Mouse (Mus musculus) layer of hippocampus, postnatal 36 days (tissue): ENCODE results near the gene Mest. TPM values are rescaled to one million over a fixed set of nuclear protein-coding genes. Genes with fewer than 3 reads are reported as not detected.
A peak's percentile ranks its signal among the peaks of the same experiment; 100 is the strongest.

ENCODE experiments used
- DNase-seq, 2 experiments: peaks; one replicate each; pipeline ENCODE4 v3.0.0; 2022
- total RNA-seq, 2 experiments: library from RNA; stranded (reverse); gene quantifications; 2 replicates each; pipeline ENCODE4 v1.2.3; 2021

Gene Mest
- total RNA-seq: 10 to 100 TPM; 48.4 to 52.7 TPM

- DNase-seq: no peak
These were observed at the start of gene Mest for GRCm38 (mm10) chr6:30723331-30723730. Mest (plus strand) TSS chr6:30723547.

DNA sequence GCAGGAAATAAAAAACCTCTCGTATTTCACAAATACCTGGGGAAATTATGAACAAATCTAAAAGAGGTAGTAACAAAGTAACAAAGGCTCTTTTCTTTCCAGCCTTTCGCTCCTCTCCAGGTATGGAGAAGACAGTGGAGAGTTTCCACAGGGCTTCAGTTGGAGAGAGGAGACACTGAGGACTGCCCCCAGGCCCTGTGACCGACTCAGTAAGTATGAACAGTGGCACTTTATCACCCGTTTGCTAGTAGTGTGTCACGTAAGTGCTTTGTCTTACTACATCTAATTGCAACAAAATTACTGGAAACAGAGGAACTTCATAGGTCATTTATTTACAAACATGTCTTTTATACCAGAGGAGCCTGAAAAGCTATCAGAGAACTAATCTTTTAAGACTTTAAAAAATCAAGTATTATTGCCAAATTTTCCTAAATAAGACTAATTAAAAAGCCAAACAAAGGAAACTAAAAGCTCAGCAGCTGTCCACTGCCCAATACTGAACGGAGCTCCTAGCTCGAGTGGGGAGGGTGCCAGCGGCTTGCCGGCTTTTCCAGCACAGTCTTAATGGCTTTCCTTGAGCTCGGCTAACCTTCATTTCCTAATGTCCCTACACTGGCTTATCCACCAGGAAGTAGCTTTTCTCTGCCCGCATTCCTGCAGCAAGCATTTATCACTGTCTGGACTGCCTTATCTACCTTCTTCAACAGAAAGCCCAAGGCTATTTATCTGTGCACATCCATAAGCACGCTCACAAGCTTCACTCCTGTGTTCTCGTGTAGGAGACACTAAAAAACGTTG is 49.4 kb upstream of the Mest start:
- no peak for DNase-seq

DNA sequence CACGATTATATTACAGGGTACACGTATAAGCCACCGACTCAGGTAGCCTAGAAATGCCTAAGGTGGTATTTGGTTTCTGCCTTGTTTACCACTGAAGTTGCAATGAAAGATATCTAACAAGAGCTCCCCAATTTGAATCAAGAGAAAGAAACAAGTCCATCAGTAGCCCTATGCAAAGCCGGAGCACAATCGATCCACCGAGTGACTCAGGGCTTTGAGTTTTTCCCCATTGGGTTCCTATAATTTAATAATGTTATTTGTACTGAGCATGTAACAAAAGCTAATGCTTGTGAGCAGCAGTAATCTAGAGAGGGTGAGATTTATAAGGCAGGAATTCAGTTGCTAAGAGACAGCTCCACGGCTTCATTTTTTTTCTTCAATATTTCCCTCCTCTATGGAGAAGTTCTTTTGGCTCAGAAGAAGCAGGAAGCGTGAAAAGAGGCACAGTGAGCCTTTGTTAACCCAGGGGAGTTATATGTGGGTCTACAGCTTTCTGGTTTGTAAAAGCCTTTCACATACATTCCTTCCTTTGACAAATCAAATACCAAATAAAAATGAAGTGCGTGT is 48.5 kb upstream of the Mest start:
- DNase-seq: peak in 1 of 2 experiments; percentile 27

- peak in 1 of 2 experiments; percentile 34 for DNase-seq
These were observed 48.0 kb upstream of the Mest start for GRCm38 (mm10) chr6:30675281-30675771.

DNA sequence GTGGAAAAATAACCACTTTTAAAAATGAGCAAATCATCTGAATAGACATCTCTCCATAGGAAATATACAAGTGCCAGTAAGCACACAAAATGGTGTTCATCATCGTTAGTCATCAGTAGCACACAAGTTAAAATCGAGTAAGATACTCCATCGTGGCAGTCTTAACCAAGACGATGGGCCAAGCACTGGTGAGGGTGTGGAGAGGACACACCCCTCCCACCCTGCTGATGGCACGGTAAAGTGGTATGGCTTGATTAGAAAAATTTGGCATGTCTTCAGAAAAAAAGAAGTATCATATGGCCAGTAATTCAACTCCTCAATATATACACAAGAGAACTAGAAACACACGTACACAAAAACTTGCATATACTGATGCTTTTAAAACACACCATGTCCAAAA is 46.8 kb upstream of the Mest start:
- DNase-seq: no peak

DNA sequence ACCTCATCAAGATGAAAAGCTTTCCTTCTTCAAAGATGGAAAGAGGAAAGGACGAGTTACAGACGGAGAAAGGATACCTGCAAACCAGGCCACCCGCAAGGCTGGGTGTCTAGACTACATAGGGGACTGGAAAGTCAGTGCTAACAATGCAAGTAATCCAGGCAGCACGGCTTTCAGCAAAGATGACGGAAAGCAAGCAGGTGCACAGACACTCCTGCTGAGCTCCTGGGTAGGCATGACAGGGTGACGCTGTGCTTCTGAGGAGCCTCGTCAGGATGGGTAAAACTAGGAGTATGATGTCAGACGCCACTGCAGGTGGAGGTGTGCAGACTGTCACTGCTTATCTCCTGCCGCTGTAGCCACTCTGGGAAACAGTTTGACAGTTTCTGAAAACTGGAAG is 45.8 kb upstream of the Mest start:
- no peak for DNase-seq

- DNase-seq: no peak
These were observed 44.9 kb upstream of the Mest start for GRCm38 (mm10) chr6:30678482-30678881.

DNA sequence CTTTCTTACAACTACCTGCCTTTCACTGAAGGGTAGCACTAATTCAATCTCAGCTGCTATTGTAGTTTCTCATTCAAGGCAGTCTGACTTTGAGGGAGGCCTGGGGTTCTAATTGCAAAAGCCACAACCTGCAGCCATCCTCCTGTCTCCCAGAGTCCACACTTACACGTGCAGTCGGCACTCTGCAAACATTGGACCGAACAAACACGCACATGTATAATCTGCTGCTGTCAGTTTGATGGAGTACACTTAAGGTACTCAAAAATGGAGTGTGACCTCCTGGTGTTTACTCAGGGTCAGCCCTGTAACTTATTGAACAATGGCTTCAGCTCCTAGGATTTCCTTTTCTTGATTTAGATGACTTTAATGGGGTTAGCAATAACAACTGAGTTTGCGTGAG is 43.8 kb upstream of the Mest start:
- no peak for DNase-seq

DNA sequence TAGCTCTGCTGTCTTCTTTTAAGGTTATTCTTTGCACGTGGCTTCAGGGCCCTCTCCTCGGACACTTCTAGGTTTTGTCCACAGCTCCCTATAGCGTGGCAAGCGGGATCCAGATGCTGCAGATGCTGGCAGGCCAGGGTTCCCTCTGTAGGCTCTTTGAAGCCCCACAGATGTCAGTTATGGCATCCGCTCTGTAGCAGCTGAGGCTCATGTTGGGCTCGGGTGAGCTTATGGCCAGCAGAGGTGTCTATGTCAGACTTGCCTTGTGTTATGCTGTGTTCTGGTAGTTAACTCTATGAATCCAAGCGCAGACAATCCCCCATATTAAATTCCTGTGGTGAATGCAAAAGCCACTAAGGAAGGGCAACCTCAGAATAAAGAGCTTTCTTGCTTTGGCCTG is 42.9 kb upstream of the Mest start:
- DNase-seq: no peak

DNA sequence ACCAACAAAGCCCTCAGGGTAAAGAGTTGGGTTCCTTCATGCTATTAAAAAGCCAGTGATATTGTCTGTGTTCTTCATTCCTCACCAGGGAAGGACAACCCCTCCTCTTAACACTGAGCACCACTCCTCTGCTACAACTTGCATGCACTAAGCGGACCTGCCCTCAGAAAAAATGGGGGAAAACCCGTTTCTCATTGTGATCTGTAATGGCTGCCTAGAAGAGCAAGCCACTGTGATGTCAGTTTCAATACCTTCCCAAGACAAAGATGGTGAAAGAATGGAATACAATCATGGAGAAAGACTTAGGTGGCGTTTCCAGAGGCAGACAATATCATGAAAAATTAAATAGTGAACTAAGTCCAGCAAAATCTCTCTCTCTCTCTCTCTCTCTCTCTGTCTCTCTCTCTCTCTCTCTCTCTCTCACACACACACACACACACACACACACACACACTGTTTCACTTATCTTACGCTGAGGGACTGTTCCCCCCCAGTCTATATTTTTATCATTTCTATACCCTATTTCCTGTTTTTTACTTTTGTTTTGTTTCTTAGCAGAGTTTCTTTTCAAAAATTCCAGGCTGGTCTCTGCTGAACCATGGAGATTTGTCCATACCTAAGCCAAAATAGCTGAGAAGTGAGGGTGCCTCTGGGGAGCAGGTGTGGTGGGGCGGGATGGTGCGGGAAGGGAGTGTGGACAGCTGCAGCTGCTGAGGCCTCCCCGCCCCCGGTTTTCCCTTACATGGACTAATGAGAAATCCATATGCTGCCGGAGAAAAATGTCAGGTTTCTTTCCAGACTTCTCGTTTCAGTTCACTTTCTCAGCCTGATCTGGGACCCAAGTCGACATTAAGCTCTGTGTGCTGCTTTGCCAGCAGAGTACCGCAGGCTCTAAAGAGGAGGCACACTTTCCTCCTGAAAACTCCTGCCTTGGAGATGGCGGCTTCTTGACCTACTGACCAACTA is 41.1 kb upstream of the Mest start:
- no peak for DNase-seq

DNA sequence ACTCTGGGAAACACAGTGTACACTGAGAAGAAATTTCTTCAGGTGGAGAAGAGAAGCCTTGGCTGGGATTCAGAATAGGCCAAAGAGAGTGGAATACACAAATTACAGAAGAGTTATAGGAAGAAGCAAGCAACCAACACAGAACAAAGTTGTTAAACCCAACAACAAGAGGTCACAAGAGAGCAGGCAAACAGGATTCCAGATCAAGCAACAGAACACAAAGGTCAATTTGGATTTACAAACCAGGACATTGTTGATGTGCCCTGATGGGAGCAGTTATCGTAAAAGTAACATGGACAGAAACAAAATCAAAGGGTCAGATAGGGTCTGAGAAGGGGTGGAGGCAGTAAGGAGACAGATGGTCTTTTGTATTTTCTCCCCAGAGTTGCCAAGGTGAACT is 38.8 kb upstream of the Mest start:
- no peak for DNase-seq

GRCm38 (mm10) chr6:30687198-30687597 is 36.1 kb upstream of the Mest start:
- no peak for DNase-seq

DNA sequence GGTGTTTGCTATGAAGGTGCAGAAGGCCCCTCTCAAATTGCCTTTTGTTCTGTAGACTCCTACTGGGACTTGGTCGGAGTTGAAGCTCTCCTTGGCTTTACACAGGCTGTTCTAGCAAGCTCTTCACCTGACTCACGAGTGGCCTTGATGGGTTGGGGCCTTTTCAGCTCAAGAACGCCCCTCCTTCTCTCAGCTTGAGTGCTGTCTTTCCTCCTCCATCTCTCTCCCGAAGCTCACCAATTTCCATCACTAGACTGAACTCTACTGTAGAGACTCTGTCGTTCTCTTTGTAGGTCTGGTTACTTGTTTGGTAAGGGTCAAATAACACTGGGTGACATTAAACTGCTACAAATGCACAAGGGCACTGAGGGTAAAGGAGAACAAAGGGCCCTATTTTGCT is 30.5 kb upstream of the Mest start:
- DNase-seq: no peak

DNA sequence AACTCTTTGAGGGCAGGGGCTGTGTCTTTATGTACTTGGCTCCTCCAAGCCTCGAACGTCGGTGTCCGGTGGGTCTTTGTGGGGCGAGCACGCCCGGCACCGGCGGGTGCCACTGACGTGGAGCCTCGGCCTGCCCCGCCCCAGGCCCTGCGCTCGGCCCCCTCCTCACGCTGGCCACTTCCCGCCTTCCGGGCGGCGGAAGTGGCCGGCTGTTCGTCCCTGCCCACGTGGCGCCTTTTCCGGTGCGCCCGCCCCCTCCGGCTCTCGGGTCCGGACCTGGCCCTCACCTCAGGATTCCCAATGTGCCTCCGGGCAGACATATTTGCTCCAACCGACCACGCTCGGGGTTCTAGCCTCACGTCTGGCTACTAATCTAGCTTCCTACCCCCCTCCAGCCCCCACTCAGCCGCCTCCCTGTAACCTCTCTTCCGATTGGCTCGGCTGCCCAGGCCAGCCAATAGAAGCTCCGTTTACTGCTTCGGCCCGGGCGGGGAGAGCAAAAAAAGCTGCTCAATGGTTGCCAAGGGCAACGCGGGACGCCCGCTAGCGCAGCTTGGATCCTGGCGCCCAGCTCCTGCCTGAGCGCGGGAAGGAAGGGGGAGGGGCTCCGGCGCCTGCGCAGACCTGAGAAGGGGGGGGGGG is 29.9 kb upstream of the Mest start, which contains the start of gene Cep41:
Gene Cep41 (minus strand): TSS at position 400 of the 642 bp plus-strand sequence.
- peak; percentile 98 to 99 for DNase-seq

DNA sequence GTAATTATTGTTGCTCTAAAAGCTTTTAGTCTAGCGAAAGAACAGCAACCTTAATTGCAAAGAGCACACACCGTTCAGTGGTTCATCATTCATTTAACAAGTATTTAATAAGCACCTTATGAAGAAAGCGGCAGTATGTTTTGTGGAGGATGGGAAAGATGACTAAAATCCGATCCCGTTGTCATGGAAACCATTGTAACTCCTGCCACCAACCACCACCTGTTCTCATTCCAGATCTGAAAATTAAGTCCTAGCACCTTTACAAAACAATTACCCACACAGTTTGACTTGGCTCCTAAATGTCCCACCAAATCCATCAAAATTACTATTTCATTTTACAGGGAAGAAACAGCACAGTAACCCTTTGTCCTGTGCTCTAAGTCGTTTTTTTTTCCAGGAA is 29.1 kb upstream of the Mest start:
- peak in 1 of 2 experiments; percentile 30 for DNase-seq

GRCm38 (mm10) chr6:30695124-30695523 is 28.2 kb upstream of the Mest start:
- no peak for DNase-seq

DNA sequence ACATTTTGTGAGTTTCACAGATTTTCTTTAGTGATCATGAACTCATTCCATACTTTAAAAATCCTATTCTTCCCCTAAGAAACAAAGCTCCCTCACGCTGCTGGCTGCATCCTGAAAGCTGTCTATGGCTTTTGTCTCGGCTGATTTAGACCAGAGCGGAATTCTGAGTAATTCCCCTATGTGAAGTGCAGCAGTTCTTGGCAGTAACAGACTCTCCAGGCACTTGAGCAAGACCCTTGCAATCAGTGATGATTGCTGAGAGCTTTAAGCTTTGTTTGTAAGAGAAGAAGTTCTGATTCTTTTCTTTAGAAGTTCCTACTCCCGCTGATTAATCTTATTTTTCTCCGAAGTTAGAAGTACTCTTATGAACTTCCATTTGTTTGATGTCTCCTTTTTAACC is 25.9 kb upstream of the Mest start:
- no peak for DNase-seq

DNA sequence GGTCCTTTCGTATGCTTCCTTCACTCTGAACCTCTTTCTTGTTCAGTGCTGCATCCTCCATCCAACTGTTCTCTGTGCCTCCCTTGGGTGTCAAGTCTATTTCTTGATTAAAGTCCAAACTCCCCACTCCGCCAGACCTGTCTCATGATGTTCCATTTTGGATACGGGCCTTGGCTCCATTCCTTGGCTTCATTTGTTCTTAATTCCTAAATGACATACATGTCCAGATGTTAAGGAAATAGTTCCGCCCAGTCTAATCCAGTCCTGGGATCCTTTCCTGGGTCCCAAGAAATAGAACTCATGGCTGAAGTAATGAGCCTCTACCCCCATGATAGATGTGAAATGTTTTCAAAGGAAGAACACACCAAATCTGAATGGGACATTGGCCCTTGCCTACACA is 25.3 kb upstream of the Mest start:
- no peak for DNase-seq

GRCm38 (mm10) chr6:30700182-30700581 is 23.2 kb upstream of the Mest start:
- DNase-seq: no peak

DNA sequence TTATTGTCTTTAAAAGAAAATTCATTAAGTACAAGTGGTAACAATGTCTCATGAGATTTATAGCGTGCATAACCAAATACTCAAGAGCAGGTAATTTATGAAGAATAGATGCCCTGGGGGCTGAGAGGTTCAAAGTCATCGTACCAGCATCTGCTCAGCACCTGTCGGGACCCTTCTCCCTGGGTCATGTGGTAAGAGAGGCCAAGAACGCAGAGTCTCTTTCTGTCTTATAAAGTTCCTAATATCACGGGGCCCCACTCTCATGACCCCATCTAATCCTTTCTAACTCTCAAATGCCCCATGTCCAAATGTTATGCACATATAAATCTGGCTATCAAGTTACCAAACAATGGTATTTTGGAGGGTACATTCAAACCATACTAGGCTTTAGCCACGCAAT is 20.5 kb upstream of the Mest start:
- DNase-seq: no peak

DNA sequence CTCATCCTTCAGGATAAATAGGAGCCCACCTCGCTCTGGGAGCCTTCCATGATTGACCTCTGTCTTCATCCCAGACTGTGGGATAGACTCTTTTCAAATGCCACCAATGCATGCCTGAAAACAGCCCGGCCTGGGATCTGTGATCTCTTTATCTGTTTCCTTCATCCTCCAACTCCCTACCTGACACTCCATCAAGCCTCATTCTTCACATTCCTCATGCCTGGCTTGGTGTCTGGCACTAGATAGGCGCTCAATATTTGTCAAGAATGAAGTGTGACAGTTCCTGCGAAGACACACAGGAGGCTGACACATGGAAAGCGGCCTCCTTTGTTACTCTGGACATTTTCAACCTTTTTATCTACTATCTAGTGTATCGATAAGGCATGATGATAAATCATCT is 19.9 kb upstream of the Mest start:
- no peak for DNase-seq

GRCm38 (mm10) chr6:30703977-30704602 is 19.3 kb upstream of the Mest start:
- no peak for DNase-seq
